20 mouse cellular contexts compared by ENCODE assay signal in genomic region chr13:64090278-64090677, GRCm38 (mm10). TPM values are rescaled to one million over a fixed set of nuclear protein-coding genes. Genes with fewer than 3 reads are reported as not detected.
"Had no signal": no experiment of that assay in that cellular context is flagged by ENCODE, and none has a peak within 500 bp of the region (broad histone marks: within the 10 kb centered on the region; RNA-seq: fewer than 3 reads in every experiment).

No protein-coding gene starts in this region.

- H3K9ac ChIP-seq: liver, embryonic 12.5 days; liver, embryonic 14.5 days; midbrain, embryonic 13.5 days; midbrain, embryonic 15.5 days; neural tube, embryonic 12.5 days had no signal

- H3K9me3 ChIP-seq: liver, embryonic 12.5 days; megakaryocyte, embryonic 14.5 days; midbrain, embryonic 13.5 days; midbrain, embryonic 15.5 days; neural tube, embryonic 12.5 days had no signal

- H3K36me3 ChIP-seq: liver, embryonic 12.5 days; midbrain, embryonic 13.5 days; midbrain, embryonic 15.5 days; neural tube, embryonic 12.5 days had no signal

- H3K4me3 ChIP-seq: liver, embryonic 12.5 days; megakaryocyte, embryonic 14.5 days; midbrain, embryonic 13.5 days; midbrain, embryonic 15.5 days; neural tube, embryonic 12.5 days had no signal

- H3K27ac ChIP-seq: liver, embryonic 12.5 days; liver, embryonic 14.5 days; macrophage; midbrain, embryonic 13.5 days; midbrain, embryonic 15.5 days; neural tube, embryonic 12.5 days had no signal

- ATAC-seq: liver, embryonic 12.5 days; midbrain, embryonic 13.5 days; midbrain, embryonic 15.5 days had no signal

- H3K4me2 ChIP-seq: liver, embryonic 12.5 days; midbrain, embryonic 11.5 days; midbrain, embryonic 13.5 days; midbrain, embryonic 15.5 days; neural tube, embryonic 12.5 days had no signal

- H3K4me1 ChIP-seq: liver, embryonic 12.5 days; megakaryocyte, embryonic 14.5 days; midbrain, embryonic 13.5 days; midbrain, embryonic 15.5 days; neural tube, embryonic 12.5 days had no signal

- DNase-seq: lung, postnatal 14 days; right cerebral cortex, postnatal 14 days; thymus, adult 2 months; thymus, postnatal 25 days; thymus, postnatal 4 days had no signal

- H3K27me3 ChIP-seq: midbrain, embryonic 15.5 days; neural tube, embryonic 12.5 days had no signal

RNA-seq across cellular contexts. Expression of gene Hsd17b3, which starts 1.2 kb away (rescaled TPM):
- polyA plus RNA-seq: limb, embryonic 14.5 days; liver, embryonic 12.5 days; liver, embryonic 14.5 days; liver, embryonic 16.5 days; macrophage; midbrain, embryonic 11.5 days; midbrain, embryonic 13.5 days; midbrain, embryonic 15.5 days; midbrain, postnatal 0 days; neural tube, embryonic 14.5 days; spleen, adult 2 months; stomach, embryonic 16.5 days; urinary bladder, adult 2 months had no signal
